Mouse (Mus musculus): ENCODE measurements around the gene Stac2.

Stac2 gene

DNA sequence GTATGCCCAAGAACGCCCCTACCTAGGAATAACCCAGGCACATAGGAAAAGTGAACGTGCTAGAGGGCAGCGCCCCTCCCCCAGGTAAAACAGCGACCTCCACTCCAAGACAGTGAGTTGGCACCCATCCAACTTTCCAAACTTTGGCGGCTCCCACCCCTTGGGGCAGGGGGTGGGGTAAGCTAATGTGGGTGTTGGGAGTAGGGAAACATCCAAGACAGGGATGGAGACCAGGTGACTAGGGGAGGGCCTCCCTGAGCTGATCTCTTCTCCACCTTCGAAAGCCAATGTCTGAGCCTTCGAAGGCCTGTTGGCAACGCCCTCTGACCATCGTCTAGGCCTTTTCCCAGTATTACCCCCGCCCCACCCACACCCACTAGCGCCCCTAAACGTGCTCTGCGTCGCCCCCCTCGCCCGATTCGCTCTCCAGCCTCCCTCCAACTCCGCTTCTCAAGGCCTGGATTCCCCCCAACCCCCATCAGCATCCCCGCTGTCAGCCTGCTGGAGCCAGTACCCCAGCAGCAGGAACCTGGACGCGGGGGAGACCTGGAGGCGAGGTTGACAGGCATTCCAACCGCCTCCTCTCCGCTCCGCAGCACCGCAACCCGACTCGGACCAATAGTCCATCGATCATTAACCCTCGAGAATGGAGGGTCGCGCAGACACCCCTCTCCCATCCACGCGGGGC, 31.6 kb downstream of the Stac2 start:
- DNase-seq (ENCODE audit: low spot score in 2 of 2): no peak

DNA sequence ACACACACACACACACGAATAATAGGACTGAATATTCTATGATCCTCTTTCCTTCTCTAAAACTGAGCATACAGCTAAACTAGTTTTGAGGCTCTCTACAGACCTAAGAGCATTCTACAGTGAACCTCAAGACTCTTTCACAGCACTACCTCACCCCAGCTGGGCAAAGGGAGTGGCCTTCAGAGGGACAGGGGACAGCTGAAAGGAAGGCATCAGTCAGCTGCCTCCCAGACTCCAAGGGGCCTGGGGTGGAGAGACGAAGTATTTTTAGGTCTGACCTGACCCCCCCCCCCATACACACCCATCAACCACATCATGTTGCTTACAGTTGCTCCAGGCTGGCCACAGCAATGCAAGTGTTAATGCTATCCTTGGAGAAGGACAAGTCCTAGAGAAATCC, 32.1 kb downstream of the Stac2 start:
- no peak for DNase-seq (ENCODE audit: low spot score in 2 of 2)

- no peak for DNase-seq (ENCODE audit: low spot score in 2 of 2)
These were observed 32.6 kb downstream of the Stac2 start for GRCm38 (mm10) chr11:98020710-98021109.

DNA sequence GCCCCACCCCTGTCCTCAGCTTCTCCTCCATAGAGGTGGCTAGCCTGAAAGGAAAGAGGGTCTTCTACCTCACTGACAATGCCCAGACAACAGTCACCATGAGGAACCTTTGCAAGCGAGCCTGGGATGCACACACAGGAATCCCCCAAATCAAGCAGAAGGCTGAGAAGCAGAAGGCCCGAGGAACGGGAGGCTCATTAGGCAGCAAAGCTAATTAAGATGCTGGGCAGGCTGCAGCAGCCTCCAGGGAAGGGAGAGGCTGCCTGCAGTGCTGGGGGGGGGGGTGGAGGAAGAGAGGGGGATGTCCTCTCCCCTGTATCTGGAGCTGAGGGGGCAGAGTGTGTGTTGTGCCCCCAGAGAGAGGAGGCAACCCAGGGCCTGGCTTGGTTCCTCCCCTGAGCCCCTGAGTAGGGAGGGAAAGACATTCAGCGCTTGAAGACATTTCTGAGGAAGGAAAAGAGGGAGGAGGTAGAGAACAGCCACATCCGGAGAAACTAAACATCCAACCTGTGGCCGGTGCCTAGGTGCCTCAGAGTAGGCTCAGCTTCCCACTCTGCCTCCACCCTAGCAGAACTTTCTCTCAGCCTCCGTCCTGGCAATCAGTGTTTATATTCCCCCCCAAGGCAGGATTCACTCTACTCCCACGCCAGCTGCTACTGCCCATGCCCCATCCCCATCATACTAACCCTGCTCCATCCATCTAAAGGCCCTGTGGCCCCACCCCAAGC, 33.2 kb downstream of the Stac2 start:
- no peak for DNase-seq (ENCODE audit: low spot score in 2 of 2)

DNA sequence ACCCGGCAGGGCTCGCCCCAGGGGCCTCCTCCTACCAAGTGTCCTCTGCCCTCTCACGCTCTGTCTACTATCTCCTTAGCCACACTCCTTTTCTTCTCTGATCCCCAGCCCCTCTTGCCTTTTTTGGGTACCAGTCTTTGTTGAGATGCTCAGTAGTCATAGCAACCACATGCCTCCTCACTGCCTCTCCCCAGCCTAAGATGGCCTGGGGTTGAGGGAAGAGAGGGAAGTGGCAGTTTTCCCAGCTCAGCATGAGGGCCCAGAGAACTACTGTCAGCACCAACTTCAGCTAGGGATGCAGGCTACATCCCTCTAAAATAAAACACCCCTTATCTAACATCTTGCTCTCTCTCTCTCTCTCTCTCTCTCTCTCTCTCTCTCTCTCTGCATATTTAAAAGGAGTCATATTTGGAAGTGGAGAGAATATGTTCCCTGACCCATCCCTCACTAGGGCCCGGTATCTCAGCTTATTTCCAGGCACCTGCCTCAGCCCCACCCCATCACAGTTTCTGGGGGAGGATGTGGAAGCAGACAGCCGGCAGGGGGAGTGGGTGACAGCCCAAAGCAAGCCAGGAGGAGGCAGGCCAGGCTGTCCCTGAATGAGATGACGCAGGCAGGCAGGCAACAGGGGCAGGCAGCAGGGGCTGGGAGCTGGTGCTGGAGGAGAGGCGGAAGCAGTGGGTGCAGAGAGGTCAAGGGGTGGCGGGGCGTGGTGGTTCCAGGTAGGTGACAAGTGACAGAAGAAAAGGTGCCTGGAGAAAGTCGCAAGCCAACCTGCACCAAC, 34.2 kb downstream of the Stac2 start:
- DNase-seq (ENCODE audit: low spot score in 2 of 2): peak; percentile 82 to 88

DNA sequence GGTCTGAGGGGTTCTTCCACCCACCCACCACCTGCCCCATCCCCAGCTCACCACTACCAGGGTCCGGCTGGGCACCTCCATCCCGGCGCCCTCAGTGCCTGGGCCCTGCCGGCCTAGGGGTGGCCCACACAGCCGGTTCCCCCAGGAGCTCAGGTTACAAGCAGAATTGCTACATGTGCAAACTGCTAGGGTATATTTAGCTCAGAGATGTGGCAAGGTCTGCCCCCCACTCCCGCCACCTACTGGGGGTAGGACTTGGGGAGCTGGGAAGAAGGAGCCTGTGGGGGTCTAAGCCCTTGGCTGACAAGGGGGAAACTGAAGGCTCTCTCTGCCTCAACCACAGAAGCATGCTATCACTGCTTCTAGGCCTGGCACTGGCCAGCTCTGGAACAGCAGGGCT, 35.0 kb downstream of the Stac2 start:
- no peak for DNase-seq (ENCODE audit: low spot score in 2 of 2)

DNA sequence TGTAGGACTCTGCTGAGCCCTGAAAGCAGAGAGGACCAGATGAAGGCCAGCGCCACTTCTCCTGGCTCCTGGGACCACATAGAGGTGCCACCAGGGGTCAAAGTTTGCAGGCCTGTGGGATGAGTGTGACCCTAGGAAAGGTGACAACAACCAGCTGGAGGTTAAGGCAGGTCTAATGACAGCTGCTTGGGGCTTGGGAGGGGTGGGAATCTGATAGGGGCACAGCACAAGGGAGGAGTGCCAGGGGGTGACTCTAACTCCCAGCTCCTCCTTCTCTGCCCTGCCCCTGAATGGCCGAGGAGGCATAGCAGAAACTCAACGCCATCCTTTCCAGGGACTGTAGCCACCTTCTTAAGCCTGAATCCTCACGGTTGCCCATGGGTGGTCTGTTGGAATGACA, 36.4 kb downstream of the Stac2 start:
- DNase-seq (ENCODE audit: low spot score in 2 of 2): no peak

- DNase-seq (ENCODE audit: low spot score in 2 of 2): no peak
These were observed 37.1 kb downstream of the Stac2 start for GRCm38 (mm10) chr11:98016177-98016576.

GRCm38 (mm10) chr11:98012831-98013230, 40.4 kb downstream of the Stac2 start:
- no peak for DNase-seq (ENCODE audit: low spot score in 2 of 2)

DNA sequence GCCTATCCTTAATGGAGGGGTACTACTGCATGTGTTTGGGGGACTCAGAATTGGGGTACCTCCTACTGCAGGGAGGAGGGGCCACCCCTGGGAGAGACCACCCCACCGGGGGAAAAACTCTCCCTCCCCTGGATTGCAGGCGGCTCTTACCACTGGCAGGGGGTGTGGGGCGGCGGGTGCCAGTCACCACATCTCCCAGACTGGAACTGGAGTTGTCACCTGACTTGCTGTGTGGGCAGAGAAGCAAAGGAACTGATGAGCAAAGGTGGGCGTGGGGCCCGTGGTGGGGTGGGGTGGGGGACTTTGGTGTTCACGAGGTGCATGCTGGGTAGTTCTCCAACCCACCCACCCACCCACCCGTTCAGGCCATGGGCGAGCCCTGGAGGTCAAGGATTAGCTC, 41.5 kb downstream of the Stac2 start:
- no peak for DNase-seq (ENCODE audit: low spot score in 2 of 2)

GRCm38 (mm10) chr11:98008087-98008486, 45.2 kb downstream of the Stac2 start:
- DNase-seq (ENCODE audit: low spot score in 2 of 2): no peak

DNA sequence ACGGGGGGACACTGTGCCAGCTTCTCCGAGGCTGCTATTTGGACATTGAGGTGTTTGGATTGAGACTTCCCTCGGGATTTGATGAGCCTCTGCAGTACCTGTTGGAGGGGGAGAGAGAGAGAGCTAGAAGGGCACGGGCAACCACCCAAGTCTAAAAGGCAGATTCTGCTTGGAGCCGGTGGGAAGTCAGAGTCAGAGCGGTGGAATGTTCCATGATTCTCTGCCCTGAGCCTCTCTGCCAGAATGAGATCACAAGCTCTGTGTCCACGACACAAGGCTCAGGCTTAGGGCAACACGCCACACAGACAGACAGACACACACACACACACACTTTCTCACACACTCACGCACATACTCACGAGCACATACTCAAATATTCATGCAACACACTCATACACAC, 47.6 kb downstream of the Stac2 start:
- no peak for DNase-seq (ENCODE audit: low spot score in 2 of 2)

- DNase-seq (ENCODE audit: low spot score in 2 of 2): no peak
These were observed 48.2 kb downstream of the Stac2 start for GRCm38 (mm10) chr11:98005076-98005475.

GRCm38 (mm10) chr11:98004161-98004560, 49.1 kb downstream of the Stac2 start:
- no peak for DNase-seq (ENCODE audit: low spot score in 2 of 2)

DNA sequence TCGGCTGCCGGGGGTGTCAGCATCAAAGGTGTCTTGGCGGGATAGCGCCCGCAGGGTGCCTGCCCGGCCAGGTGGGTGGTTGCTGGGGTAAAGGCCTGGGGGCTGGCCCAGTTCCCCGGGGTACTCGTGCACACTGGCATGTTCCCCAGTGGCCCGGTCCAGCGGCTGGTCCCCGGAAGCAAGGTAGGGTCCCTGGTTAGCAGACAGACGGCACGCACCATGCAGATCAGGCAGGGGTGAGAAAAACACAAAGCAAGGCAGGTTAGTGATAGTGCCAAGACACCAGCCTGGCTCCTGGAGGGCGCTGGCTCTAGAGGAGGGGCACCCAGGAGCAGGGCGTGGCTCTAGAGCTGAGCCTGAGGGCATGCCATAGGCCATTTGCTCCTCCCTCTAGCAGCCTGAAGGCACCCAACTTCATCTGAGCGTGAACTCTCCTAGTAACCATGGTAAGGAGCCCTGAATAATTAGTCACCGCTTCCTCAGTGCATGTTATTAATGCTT, 50.0 kb downstream of the Stac2 start:
- DNase-seq (ENCODE audit: low spot score in 2 of 2): no peak

DNA sequence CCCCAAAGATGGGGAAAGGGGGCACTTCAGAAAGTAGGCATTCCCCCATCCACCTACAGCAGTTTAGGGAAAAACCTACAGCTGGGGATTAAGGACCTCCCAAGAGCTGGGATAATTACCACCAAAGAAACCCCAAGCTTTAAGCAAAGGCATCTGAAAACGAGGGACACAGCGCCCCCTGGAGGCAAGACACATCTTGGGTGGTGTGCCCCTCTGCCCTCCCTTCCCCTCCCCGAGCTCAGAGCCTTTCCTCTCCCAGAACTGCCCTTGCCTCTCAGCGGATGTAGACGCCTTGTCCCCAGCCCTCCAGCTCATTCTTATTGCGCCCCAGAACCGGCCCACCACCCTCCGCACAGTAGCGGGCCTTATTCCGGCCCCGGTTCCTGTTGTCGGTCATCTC, 50.6 kb downstream of the Stac2 start:
- no peak for DNase-seq (ENCODE audit: low spot score in 2 of 2)

GRCm38 (mm10) chr11:98001986-98002385, 51.3 kb downstream of the Stac2 start:
- no peak for DNase-seq (ENCODE audit: low spot score in 2 of 2)

- no peak for DNase-seq (ENCODE audit: low spot score in 2 of 2)
These were observed 51.9 kb downstream of the Stac2 start for GRCm38 (mm10) chr11:98001351-98001824.

GRCm38 (mm10) chr11:98000378-98001140, 52.7 kb downstream of the Stac2 start:
- no peak for DNase-seq (ENCODE audit: low spot score in 2 of 2)

- DNase-seq (ENCODE audit: low spot score in 2 of 2): no peak
These were observed 53.5 kb downstream of the Stac2 start for GRCm38 (mm10) chr11:97999748-98000147.

DNA sequence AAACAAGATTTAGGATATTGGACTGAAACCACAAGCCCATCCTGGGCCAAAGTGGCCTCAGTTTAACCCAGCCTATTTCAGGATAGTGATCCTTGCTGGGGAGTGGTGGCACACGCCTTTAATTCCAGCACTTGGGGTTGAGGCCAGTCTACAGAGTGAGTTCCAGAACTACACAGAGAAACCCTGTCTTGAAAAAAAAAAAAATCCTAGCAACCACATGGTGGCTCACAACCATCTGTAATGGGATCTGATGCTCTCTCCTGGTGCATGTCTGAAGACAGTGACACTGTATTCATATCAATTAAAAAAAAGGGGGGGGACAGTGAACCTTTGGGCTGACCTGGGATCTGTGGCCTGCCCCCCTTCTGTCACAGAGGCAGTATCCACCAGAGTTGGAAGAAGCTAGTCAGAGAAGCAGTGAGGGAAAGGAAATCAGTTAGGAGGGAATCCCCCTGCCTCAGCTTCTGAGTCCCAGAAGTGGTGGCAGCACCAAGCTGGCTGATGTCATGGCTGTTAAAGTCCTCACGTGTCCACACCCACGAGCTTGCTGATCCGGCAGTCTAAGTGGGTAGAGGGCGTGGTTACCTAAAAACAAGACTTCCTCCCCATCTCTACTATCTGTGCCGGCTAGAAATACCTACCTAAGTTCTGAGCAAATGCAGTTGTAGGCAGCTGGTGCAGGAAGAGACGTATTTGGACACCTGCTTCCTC, 54.2 kb downstream of the Stac2 start:
- DNase-seq (ENCODE audit: low spot score in 2 of 2): no peak
